Mouse (Mus musculus): ENCODE data around the gene Sgms2. TPM values are rescaled to one million over a fixed set of nuclear protein-coding genes. Genes with fewer than 3 reads are reported as not detected.
A peak's percentile ranks its signal among the peaks of the same experiment; 100 is the strongest.

The Sgms2 gene
- polyA plus RNA-seq, 1 experiment = 8.6 TPM

- no peaks in the 10 kb centered on the region for H3K79me3 ChIP-seq (ENCODE audit: low read depth)
- H3K27me3 ChIP-seq (ENCODE audit: control insufficient read depth, insufficient read depth, insufficient read length) = no peaks in the 10 kb centered on the region
- H3ac ChIP-seq (ENCODE audit: control insufficient read depth, insufficient read length, low read depth) = no peak overlapping the region
- H3K79me2 ChIP-seq (ENCODE audit: control insufficient read depth, insufficient read depth) = no peaks in the 10 kb centered on the region
- no peak overlapping the region for H3K4me3 ChIP-seq (ENCODE audit: insufficient read depth, poor library complexity, severe bottlenecking)
- TF ChIP-seq MYOD1 (IDR thresholded peaks at IDR 0.05; ENCODE audit: control insufficient read depth, insufficient read length, low read depth) (no peak), MYOG (IDR thresholded peaks at IDR 0.05; ENCODE audit: control insufficient read depth, extremely low read depth, insufficient read length) (no peak), MAX (IDR thresholded peaks at IDR 0.05) (no peak)
- no peaks in the 10 kb centered on the region for H3K36me3 ChIP-seq (ENCODE audit: control insufficient read depth, insufficient read depth)
Observed at GRCm38 (mm10) chr3:131291890-131292289, 199.3 kb downstream of the Sgms2 start.

GRCm38 (mm10) chr3:131274151-131274550 is 217.1 kb downstream of the Sgms2 start:
- peaks cover 21% of the 10 kb centered on the region for H3K79me2 ChIP-seq (ENCODE audit: control insufficient read depth, insufficient read depth)
- TF ChIP-seq CTCF (IDR thresholded peaks at IDR 0.05; ENCODE audit: control insufficient read depth, insufficient read depth, insufficient read length) (no peak), USF1 (IDR thresholded peaks at IDR 0.05; ENCODE audit: low read depth) (no peak), MYOG (IDR thresholded peaks at IDR 0.05; ENCODE audit: control insufficient read depth, extremely low read depth, insufficient read length) (no peak), MYOD1 (IDR thresholded peaks at IDR 0.05; ENCODE audit: control insufficient read depth, insufficient read length, low read depth) (no peak), FOSL1 (IDR thresholded peaks at IDR 0.05; ENCODE audit: insufficient read depth, low read length, poor library complexity, severe bottlenecking) (no peak), MAX (IDR thresholded peaks at IDR 0.05) (no peak)
- H3K36me3 ChIP-seq (ENCODE audit: control insufficient read depth, insufficient read depth) = peaks cover 3% of the 10 kb centered on the region
- H3K4me3 ChIP-seq (ENCODE audit: insufficient read depth, poor library complexity, severe bottlenecking) = no peak overlapping the region
- H3K79me3 ChIP-seq (ENCODE audit: low read depth) = peaks cover 4% of the 10 kb centered on the region
- H3K27me3 ChIP-seq (ENCODE audit: control insufficient read depth, insufficient read depth, insufficient read length) = no peaks in the 10 kb centered on the region
- no peak overlapping the region for H3ac ChIP-seq (ENCODE audit: control insufficient read depth, insufficient read length, low read depth)

- peak overlapping the region; percentile 50 for H3K4me3 ChIP-seq (ENCODE audit: insufficient read depth, poor library complexity, severe bottlenecking)
- H3K79me2 ChIP-seq (ENCODE audit: control insufficient read depth, insufficient read depth) = peaks cover 26% of the 10 kb centered on the region
- H3ac ChIP-seq (ENCODE audit: control insufficient read depth, insufficient read length, low read depth) = no peak overlapping the region
- peaks cover 5% of the 10 kb centered on the region for H3K79me3 ChIP-seq (ENCODE audit: low read depth)
- H3K27me3 ChIP-seq (ENCODE audit: control insufficient read depth, insufficient read depth, insufficient read length) = no peaks in the 10 kb centered on the region
- H3K36me3 ChIP-seq (ENCODE audit: control insufficient read depth, insufficient read depth) = peaks cover 8% of the 10 kb centered on the region
- TF ChIP-seq FOSL1 (IDR thresholded peaks at IDR 0.05; ENCODE audit: insufficient read depth, low read length, poor library complexity, severe bottlenecking) (no peak), MYOD1 (IDR thresholded peaks at IDR 0.05; ENCODE audit: control insufficient read depth, insufficient read length, low read depth) (no peak)
Observed at GRCm38 (mm10) chr3:131272374-131273100, 218.7 kb downstream of the Sgms2 start.

- Histone ChIP-seq H3K79me2 (ENCODE audit: control insufficient read depth, insufficient read depth) (peaks cover 26% of the 10 kb centered on the region), H3ac (ENCODE audit: control insufficient read depth, insufficient read length, low read depth) (peak within 1 kb of the TSS; percentile 63), H3K79me3 (ENCODE audit: low read depth) (peaks cover 5% of the 10 kb centered on the region), H3K36me3 (ENCODE audit: control insufficient read depth, insufficient read depth) (peaks cover 8% of the 10 kb centered on the region), H3K4me3 (ENCODE audit: insufficient read depth, poor library complexity, severe bottlenecking) (peak within 1 kb of the TSS; percentile 50), H3K27me3 (ENCODE audit: control insufficient read depth, insufficient read depth, insufficient read length) (no peaks in the 10 kb centered on the region)
- TF ChIP-seq CEBPB (IDR thresholded peaks at IDR 0.05; ENCODE audit: low read depth) = no peak
- no peak for TF ChIP-seq MYOG (IDR thresholded peaks at IDR 0.05; ENCODE audit: control insufficient read depth, extremely low read depth, insufficient read length)
- TF ChIP-seq USF1 (IDR thresholded peaks at IDR 0.05; ENCODE audit: low read depth) = no peak
- no peak for TF ChIP-seq MAX (IDR thresholded peaks at IDR 0.05)
- TF ChIP-seq MYOD1 (IDR thresholded peaks at IDR 0.05; ENCODE audit: control insufficient read depth, insufficient read length, low read depth) = no peak
- TF ChIP-seq CTCF (IDR thresholded peaks at IDR 0.05; ENCODE audit: control insufficient read depth, insufficient read depth, insufficient read length) = no peak
- no peak for TF ChIP-seq FOSL1 (IDR thresholded peaks at IDR 0.05; ENCODE audit: insufficient read depth, low read length, poor library complexity, severe bottlenecking)
Observed at GRCm38 (mm10) chr3:131271559-131272373, 219.4 kb downstream of the Sgms2 start, which contains the start of gene Hadh. Hadh (minus strand) TSS chr3:131272101.

- Histone ChIP-seq H3K27me3 (ENCODE audit: control insufficient read depth, insufficient read depth, insufficient read length) (no peaks in the 10 kb centered on the region), H3ac (ENCODE audit: control insufficient read depth, insufficient read length, low read depth) (peak overlapping the region; percentile 63)
- no peak for TF ChIP-seq CEBPB (IDR thresholded peaks at IDR 0.05; ENCODE audit: low read depth)
- no peak for TF ChIP-seq MYOD1 (IDR thresholded peaks at IDR 0.05; ENCODE audit: control insufficient read depth, insufficient read length, low read depth)
- no peak for TF ChIP-seq MYOG (IDR thresholded peaks at IDR 0.05; ENCODE audit: control insufficient read depth, extremely low read depth, insufficient read length)
- no peak for TF ChIP-seq CTCF (IDR thresholded peaks at IDR 0.05; ENCODE audit: control insufficient read depth, insufficient read depth, insufficient read length)
- TF ChIP-seq USF1 (IDR thresholded peaks at IDR 0.05; ENCODE audit: low read depth) = no peak
- TF ChIP-seq FOSL1 (IDR thresholded peaks at IDR 0.05; ENCODE audit: insufficient read depth, low read length, poor library complexity, severe bottlenecking) = no peak
- TF ChIP-seq MAX (IDR thresholded peaks at IDR 0.05) = no peak
Observed at GRCm38 (mm10) chr3:131271157-131271556, 220.1 kb downstream of the Sgms2 start.

More at GRCm38 (mm10) chr3:131271157-131271556, 220.1 kb downstream of the Sgms2 start:
- Histone ChIP-seq H3K36me3 (ENCODE audit: control insufficient read depth, insufficient read depth) (peaks cover 8% of the 10 kb centered on the region), H3K4me3 (ENCODE audit: insufficient read depth, poor library complexity, severe bottlenecking) (peak overlapping the region; percentile 50), H3K79me3 (ENCODE audit: low read depth) (peaks cover 5% of the 10 kb centered on the region), H3K79me2 (ENCODE audit: control insufficient read depth, insufficient read depth) (peaks cover 26% of the 10 kb centered on the region)
